Mouse (Mus musculus): ENCODE measurements at regions not wholly inside any gene's neighbourhood (a gene's known extent, or its start where the extent isn't known, plus 50 kb on each side); places are given as distances from the start of the nearest gene placed in this dataset.

- no peak for TF ChIP-seq USF1 (IDR thresholded peaks at IDR 0.05; ENCODE audit: low read depth)
- no peak for TF ChIP-seq CTCF (IDR thresholded peaks at IDR 0.05; ENCODE audit: control insufficient read depth, insufficient read depth, insufficient read length)
- no peak for TF ChIP-seq CEBPB (IDR thresholded peaks at IDR 0.05; ENCODE audit: low read depth)
Observed at GRCm38 (mm10) chr1:183853956-183854613, 159.0 kb upstream of the Dusp10 start.
